Mouse (Mus musculus) testis, adult 2 months (tissue): Measurements from ENCODE around the gene Cd151.

Experiments used
- CTCF ChIP-seq: fragments of 200-500 bp; IDR thresholded peaks from 2 replicates; pipeline ENCODE4 v1.5.1; 2012; ENCODE audit warnings: low read depth, mild to moderate bottlenecking, inconsistent platforms, low read length, moderate library complexity; ENCODE audit not compliant: control insufficient read depth, insufficient read depth, insufficient replicate concordance
- POLR2A ChIP-seq: fragments of 200-500 bp; IDR thresholded peaks from 2 replicates; pipeline ENCODE4 v1.6.1; 2012; ENCODE audit warnings: low read depth, mild to moderate bottlenecking, inconsistent platforms, low read length, moderate library complexity; ENCODE audit not compliant: control insufficient read depth

DNA sequence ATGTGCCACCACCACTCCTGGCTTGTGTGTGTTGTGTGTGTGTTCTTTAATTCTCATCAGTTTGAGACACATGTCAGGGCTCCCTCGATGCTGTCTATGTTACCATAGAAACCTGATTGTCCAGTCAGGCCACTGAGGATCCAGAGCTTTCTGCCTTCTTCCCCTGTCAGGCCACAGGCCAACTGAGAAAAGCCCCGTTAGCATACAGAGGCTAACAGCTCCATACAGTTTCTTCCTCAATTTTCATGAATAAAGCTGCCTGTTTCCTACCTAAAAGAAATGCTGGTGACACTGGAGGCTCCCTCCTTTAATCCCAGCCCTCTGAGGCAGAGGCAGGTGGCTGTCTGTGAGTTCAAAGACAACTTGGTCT lies 30.7 kb upstream of the Cd151 start:
- TF ChIP-seq POLR2A (no peak), CTCF (no peak)
